Mouse (Mus musculus): ENCODE measurements around the gene Cars2.

GRCm38 (mm10) chr8:11464707-11464964 lies 85.9 kb downstream of the Cars2 start:
- TF ChIP-seq ZC3H11A (IDR thresholded peaks at IDR 0.05; ENCODE audit: low read depth, low read length): no peak
- TF ChIP-seq CTCF (conservative IDR thresholded peaks at IDR 0.05 in 1 of 2, IDR thresholded peaks at IDR 0.05 in 1 of 2; ENCODE audit: low read depth in 2 of 2, low read length in 2 of 2): no peak
- no peak for TF ChIP-seq E2F4 (IDR thresholded peaks at IDR 0.05; ENCODE audit: insufficient replicate concordance, low read depth, low read length)
- TF ChIP-seq MEF2A (IDR thresholded peaks at IDR 0.05; ENCODE audit: borderline replicate concordance, low read depth, low read length): no peak
- TF ChIP-seq ETS1 (conservative IDR thresholded peaks at IDR 0.05; ENCODE audit: low read depth, low read length): no peak
- TF ChIP-seq HCFC1 (IDR thresholded peaks at IDR 0.05; ENCODE audit: low read depth, low read length): no peak
- TF ChIP-seq USF1 (IDR thresholded peaks at IDR 0.05; ENCODE audit: low read depth, low read length): no peak
- TF ChIP-seq ZMIZ1 (IDR thresholded peaks at IDR 0.05; ENCODE audit: low read depth, low read length): no peak
- no peak for TF ChIP-seq POLR2AphosphoS2 (IDR thresholded peaks at IDR 0.05; ENCODE audit: low read depth, low read length)

All from CH12.LX (cell line).